Mouse (Mus musculus): ENCODE measurements around the gene Trim43b. TPM values are rescaled to one million over a fixed set of nuclear protein-coding genes. Genes with fewer than 3 reads are reported as not detected.

Trim43b gene
- 0.24 TPM for polyA plus RNA-seq (2017; shearing (Covaris generic))

DNA sequence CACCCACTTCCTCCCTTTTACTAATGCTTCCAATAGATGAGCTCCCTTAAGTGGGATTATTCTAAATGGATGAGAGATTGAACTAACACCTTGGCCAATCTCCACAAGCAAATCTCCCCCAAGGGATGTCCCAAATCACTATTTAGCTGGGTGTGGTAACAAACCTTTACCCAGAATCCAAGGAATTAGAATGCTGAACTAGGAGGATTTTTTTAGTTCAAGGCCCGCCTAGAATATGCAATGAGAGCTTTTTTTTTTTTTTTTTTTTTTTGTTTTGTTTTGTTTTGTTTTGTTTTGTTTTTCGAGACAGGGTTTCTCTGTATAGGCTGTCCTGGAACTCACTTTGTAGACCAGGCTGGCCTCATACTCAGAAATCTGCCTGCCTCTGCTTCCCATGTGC is at the start of gene Trim43b:
Gene Trim43b (minus strand): TSS at position 101 of the 400 bp plus-strand sequence.

Other genes starting within 250 kb of the Trim43b start
- gene Bcl2a1a, start 135.9 kb downstream of the Trim43b start, polyA plus RNA-seq (2017; shearing (Covaris generic)) = not detected
- gene Bcl2a1b, start 106.4 kb upstream of the Trim43b start, polyA plus RNA-seq (2017; shearing (Covaris generic)) = 59.2 TPM
- gene Gm29094, start 106.5 kb upstream of the Trim43b start, polyA plus RNA-seq (2017; shearing (Covaris generic)) = 14.8 TPM
- 38.1 TPM for gene Mthfs, start 117.8 kb upstream of the Trim43b start, polyA plus RNA-seq (2017; shearing (Covaris generic))

Data from naive thymus-derived CD4-positive, alpha-beta T cell, adult 5 months (primary cell).